Mouse (Mus musculus) myocyte (in vitro differentiated cells): ENCODE results near the gene Palmd.

ENCODE experiments used
- CEBPB ChIP-seq: IDR thresholded peaks from 2 replicates; pipeline ENCODE4 v1.6.1; 2011; ENCODE audit warnings: mild to moderate bottlenecking, moderate library complexity; ENCODE audit not compliant: poor library complexity, insufficient read depth, severe bottlenecking
- E2F4 ChIP-seq: IDR thresholded peaks from one replicate; pipeline ENCODE4 v1.6.1; 2011; ENCODE audit warnings: mild to moderate bottlenecking, control low read depth, moderate library complexity; ENCODE audit not compliant: insufficient read depth
- MAX ChIP-seq: IDR thresholded peaks from one replicate; pipeline ENCODE4 v1.6.1; 2011; ENCODE audit warnings: low read depth, mild to moderate bottlenecking, control low read depth
- MYOG ChIP-seq, 3 experiments: IDR thresholded peaks; one replicate each; pipeline ENCODE4 v1.6.1; 2011; ENCODE audit warnings: control low read depth in 2 of 3, low read depth in 2 of 3, mild to moderate bottlenecking in 2 of 3; ENCODE audit not compliant: insufficient read length in 2 of 3, control insufficient read depth in 1 of 3, insufficient read depth in 1 of 3
- POLR2A ChIP-seq: IDR thresholded peaks from one replicate; pipeline ENCODE4 v1.6.1; 2011; ENCODE audit warnings: low read depth, mild to moderate bottlenecking, control low read depth, moderate library complexity; ENCODE audit not compliant: insufficient read length
- POLR2AphosphoS2 ChIP-seq: IDR thresholded peaks from one replicate; pipeline ENCODE4 v1.6.1; 2011; ENCODE audit warnings: low read depth, control low read depth; ENCODE audit not compliant: insufficient read length
- REST ChIP-seq: IDR thresholded peaks from one replicate; pipeline ENCODE4 v1.6.1; 2011; ENCODE audit warnings: mild to moderate bottlenecking, control low read depth, moderate library complexity; ENCODE audit not compliant: insufficient read depth, insufficient read length
- TCF12 ChIP-seq: IDR thresholded peaks from one replicate; pipeline ENCODE4 v1.6.1; 2011; ENCODE audit warnings: mild to moderate bottlenecking, control low read depth; ENCODE audit not compliant: poor library complexity, insufficient read depth, severe bottlenecking
- USF1 ChIP-seq: IDR thresholded peaks from one replicate; pipeline ENCODE4 v1.6.1; 2011; ENCODE audit warnings: low read depth, mild to moderate bottlenecking, control low read depth, moderate library complexity

- TF ChIP-seq POLR2A: no peak
- TF ChIP-seq MAX: no peak
- no peak for TF ChIP-seq POLR2AphosphoS2
- no peak for TF ChIP-seq MYOG (IDR thresholded peaks at IDR 0.05; ENCODE audit: control insufficient read depth in 1 of 3, insufficient read depth in 1 of 3, insufficient read length in 2 of 3, low read depth in 2 of 3)
- TF ChIP-seq CEBPB: no peak
- no peak for TF ChIP-seq REST
- no peak for TF ChIP-seq USF1
- TF ChIP-seq TCF12: no peak
- TF ChIP-seq E2F4: no peak
Observed at GRCm38 (mm10) chr3:116961354-116962142, 7.2 kb downstream of the Palmd start.
